Mouse (Mus musculus): ENCODE data around the gene Serpinb6a. TPM values are rescaled to one million over a fixed set of nuclear protein-coding genes. Genes with fewer than 3 reads are reported as not detected.

Gene Serpinb6a
- total RNA-seq (2023), result 16.6 and 18.1 TPM in 2 replicates

GRCm38 (mm10) chr13:34002058-34003006 is at the start of gene Serpinb6a, which contains the start of gene Ripk1:
Serpinb6a (minus strand) TSS chr13:34002794.
Ripk1 (plus strand) TSS chr13:34002363.

GRCm38 (mm10) chr13:34037172-34038055 is 34.8 kb upstream of the Serpinb6a start, which contains the start of gene Bphl:
Bphl (plus strand) TSS chr13:34037597.

GRCm38 (mm10) chr13:33964206-33965046 is 38.2 kb downstream of the Serpinb6a start, which contains the start of gene Nqo2:
Nqo2 (plus strand) TSS chr13:33964687.

GRCm38 (mm10) chr13:33905176-33905954 is 97.2 kb downstream of the Serpinb6a start, which contains the start of gene Serpinb6c:
Serpinb6c (minus strand) TSS chr13:33905708.

Other genes starting within 250 kb of the Serpinb6a start
- not detected in 2 replicates for gene Serpinb6e, start 159.4 kb downstream of the Serpinb6a start, total RNA-seq (2023)
- gene Serpinb6c, start 97.1 kb downstream of the Serpinb6a start, total RNA-seq (2023), result not detected in 2 replicates
- gene Nqo2, start 38.1 kb downstream of the Serpinb6a start, total RNA-seq (2023), result 17.4 and 21.4 TPM in 2 replicates
- 85.3 and 113 TPM in 2 replicates for gene Ripk1, start 431 bp downstream of the Serpinb6a start, total RNA-seq (2023)
- gene Bphl, start 34.8 kb upstream of the Serpinb6a start, total RNA-seq (2023), result 10.6 and 11.1 TPM in 2 replicates
- 16.4 and 20.3 TPM in 2 replicates for gene Tubb2a, start 75.2 kb upstream of the Serpinb6a start, total RNA-seq (2023)
- 0.32 and 0.98 TPM in 2 replicates for gene Tubb2b, start 127.7 kb upstream of the Serpinb6a start, total RNA-seq (2023)
- 7.8 and 12.9 TPM in 2 replicates for gene Psmg4, start 160.2 kb upstream of the Serpinb6a start, total RNA-seq (2023)